Mouse (Mus musculus) megakaryocyte progenitor cell, adult 5-6 weeks (primary cell): ENCODE data around the gene Tas1r2. TPM values are rescaled to one million over a fixed set of nuclear protein-coding genes. Genes with fewer than 3 reads are reported as not detected.

Experiments used
- ATAC-seq: replicated peaks from 2 replicates; pipeline ENCODE4 v1.8.0; 2016; ENCODE audit warnings: mild to moderate bottlenecking, moderate TSS enrichment, inconsistent platforms; ENCODE audit not compliant: poor library complexity
- total RNA-seq, 2 experiments: library from RNA; stranded (forward) in 1 of 2; stranded (reverse) in 1 of 2; fragments of 157-497, 149-512 nt in 1 of 2; fragments of 200-1000 nt in 1 of 2; gene quantifications; 2 replicates each; pipeline versions ENCODE4 v1.2.3 to v1.2.4; 2015 to 2017

The Tas1r2 gene
- total RNA-seq (2015) (not detected in 2 replicates), total RNA-seq (2017) (not detected in 2 replicates)

- no peak for ATAC-seq
Measured at GRCm38 (mm10) chr4:139653238-139653637, at the start of gene Tas1r2. TSS of gene Tas1r2 (plus strand) at chr4:139653538.

- ATAC-seq, result no peak
Measured at GRCm38 (mm10) chr4:139605216-139605615, 48.1 kb upstream of the Tas1r2 start.

GRCm38 (mm10) chr4:139606732-139607131 is 46.6 kb upstream of the Tas1r2 start:
- no peak for ATAC-seq

- ATAC-seq, result peak; percentile 65
Measured at GRCm38 (mm10) chr4:139608975-139609374, 44.4 kb upstream of the Tas1r2 start.

GRCm38 (mm10) chr4:139610954-139611353 is 42.4 kb upstream of the Tas1r2 start:
- ATAC-seq, result no peak

- peak; percentile 63 for ATAC-seq
Measured at GRCm38 (mm10) chr4:139611542-139611953, 41.8 kb upstream of the Tas1r2 start.

- ATAC-seq, result no peak
Measured at GRCm38 (mm10) chr4:139614524-139615260, 38.6 kb upstream of the Tas1r2 start.

- peak; percentile 97 for ATAC-seq
Measured at GRCm38 (mm10) chr4:139616276-139617000, 36.9 kb upstream of the Tas1r2 start.

GRCm38 (mm10) chr4:139617001-139617364 is 36.4 kb upstream of the Tas1r2 start:
- ATAC-seq, result no peak

GRCm38 (mm10) chr4:139619765-139620164 is 33.6 kb upstream of the Tas1r2 start:
- ATAC-seq, result no peak

GRCm38 (mm10) chr4:139622373-139623282 is 30.7 kb upstream of the Tas1r2 start, which contains the start of gene Aldh4a1:
TSS of gene Aldh4a1 (plus strand) at chr4:139622866.
- peak; percentile 96 for ATAC-seq

- no peak for ATAC-seq
Measured at GRCm38 (mm10) chr4:139623434-139624115, 29.8 kb upstream of the Tas1r2 start.

- no peak for ATAC-seq
Measured at GRCm38 (mm10) chr4:139624116-139624489, 29.2 kb upstream of the Tas1r2 start.

GRCm38 (mm10) chr4:139624706-139625105 is 28.6 kb upstream of the Tas1r2 start:
- ATAC-seq, result peak; percentile 16

GRCm38 (mm10) chr4:139627361-139627760 is 26.0 kb upstream of the Tas1r2 start:
- no peak for ATAC-seq

- ATAC-seq, result peak; percentile 12
Measured at GRCm38 (mm10) chr4:139630171-139630570, 23.2 kb upstream of the Tas1r2 start.

- no peak for ATAC-seq
Measured at GRCm38 (mm10) chr4:139631141-139631540, 22.2 kb upstream of the Tas1r2 start.

GRCm38 (mm10) chr4:139631569-139632253 is 21.6 kb upstream of the Tas1r2 start:
- no peak for ATAC-seq

GRCm38 (mm10) chr4:139632254-139632580 is 21.1 kb upstream of the Tas1r2 start:
- no peak for ATAC-seq

- ATAC-seq, result peak; percentile 61
Measured at GRCm38 (mm10) chr4:139636373-139636772, 17.0 kb upstream of the Tas1r2 start.
